Mouse (Mus musculus) lung, embryonic 15.5 days (tissue): Measurements from ENCODE around the gene Anapc7. TPM values are rescaled to one million over a fixed set of nuclear protein-coding genes. Genes with fewer than 3 reads are reported as not detected.
A peak's percentile ranks its signal among the peaks of the same experiment; 100 is the strongest.

ENCODE experiments used
- ATAC-seq: fragments of 200-750 bp; cut with Nextera tagmentation; 2 replicates; pipeline ENCODE4 v1.8.0; 2017; ENCODE audit warnings: moderate number of reproducible peaks, borderline replicate concordance; ENCODE audit not compliant: low FRiP score, low TSS enrichment; ENCODE audit errors: extremely low read depth
- H3K27ac ChIP-seq: fragments of 300-500 bp; sonication (generic); 2 replicates; pipeline ENCODE4 v1.5.1; 2015; ENCODE audit warnings: moderate library complexity, mild to moderate bottlenecking, inconsistent platforms
- H3K27me3 ChIP-seq: fragments of 300-500 bp; sonication (generic); 2 replicates; pipeline ENCODE4 v1.6.1; 2015; ENCODE audit warnings: inconsistent platforms
- H3K36me3 ChIP-seq: fragments of 300-500 bp; sonication (generic); 2 replicates; pipeline ENCODE4 v1.6.1; 2015; ENCODE audit warnings: inconsistent platforms
- H3K4me1 ChIP-seq: fragments of 300-500 bp; sonication (generic); 2 replicates; pipeline ENCODE4 v1.6.1; 2015; ENCODE audit warnings: inconsistent platforms
- H3K4me2 ChIP-seq: fragments of 300-500 bp; sonication (generic); 2 replicates; pipeline ENCODE4 v1.6.1; 2015; ENCODE audit warnings: inconsistent platforms, mild to moderate bottlenecking, moderate library complexity
- H3K4me3 ChIP-seq: fragments of 300-500 bp; sonication (generic); 2 replicates; pipeline ENCODE4 v1.5.1; 2015; ENCODE audit warnings: mild to moderate bottlenecking, inconsistent platforms
- H3K9ac ChIP-seq: fragments of 300-500 bp; sonication (generic); 2 replicates; pipeline ENCODE4 v1.6.1; 2015; ENCODE audit warnings: inconsistent platforms
- H3K9me3 ChIP-seq: fragments of 300-500 bp; sonication (generic); 2 replicates; pipeline ENCODE4 v1.6.1; 2016; ENCODE audit warnings: inconsistent platforms
- WGBS: fragments of 180-500 bp; shearing (Covaris S2); methylation state at CpG from one replicate; pipeline ENCODE4 v1.1.7; 2015; 5-methylcytosine and 5-hydroxymethylcytosine counted together
- polyA plus RNA-seq: library from polyadenylated mRNA; unstranded; fragments of >200 nt; fragmentation: Nextera tagmentation; extraction: Ambion mirVana; gene quantifications from 2 replicates; pipeline ENCODE4 v1.2.1, GENCODE M21; 2015

Anapc7 gene
- polyA plus RNA-seq, 1 experiment from 2014 or later = 46.2 TPM

GRCm38 (mm10) chr5:122392227-122393004 lies 29.1 kb upstream of the Anapc7 start:
- Histone ChIP-seq H3K9me3 (no peaks in the 10 kb centered on the region), H3K36me3 (peaks cover 6% of the 10 kb centered on the region; the same call in 1 of the 2 replicates), H3K4me1 (peaks cover 13% of the 10 kb centered on the region), H3K27me3 (no peaks in the 10 kb centered on the region), H3K4me2 (peak overlapping the region; percentile 75), H3K4me3 (peak overlapping the region; percentile 83), H3K9ac (peak overlapping the region; percentile 74), H3K27ac (peak overlapping the region; percentile 41; the same call in 1 of the 2 replicates)
- ATAC-seq = no peak
- WGBS = 11% methylated on average over 19 of the region's 19 CpGs

GRCm38 (mm10) chr5:122393887-122394286 lies 27.6 kb upstream of the Anapc7 start:
- 45% methylated on average over 2 of the region's 2 CpGs for WGBS
- Histone ChIP-seq H3K4me3 (no peak overlapping the region), H3K27me3 (no peaks in the 10 kb centered on the region), H3K9ac (no peak overlapping the region), H3K36me3 (peaks cover 10% of the 10 kb centered on the region; the same call in 1 of the 2 replicates), H3K4me2 (no peak overlapping the region), H3K27ac (no peak overlapping the region), H3K4me1 (peaks cover 13% of the 10 kb centered on the region), H3K9me3 (no peaks in the 10 kb centered on the region)
- no peak for ATAC-seq

GRCm38 (mm10) chr5:122396791-122397190 lies 24.7 kb upstream of the Anapc7 start:
- Histone ChIP-seq H3K4me2 (peak overlapping the region; percentile 22; the same call in 1 of the 2 replicates), H3K36me3 (peaks cover 17% of the 10 kb centered on the region; the same call in 1 of the 2 replicates), H3K27me3 (no peaks in the 10 kb centered on the region), H3K4me1 (peaks cover 23% of the 10 kb centered on the region), H3K9me3 (no peaks in the 10 kb centered on the region), H3K9ac (no peak overlapping the region), H3K27ac (peak overlapping the region; percentile 87), H3K4me3 (peak overlapping the region; percentile 17; the same call in 1 of the 2 replicates)
- peak; percentile 16; the same call in 1 of the 2 replicates for ATAC-seq
- WGBS = 78% methylated on average over 10 of the region's 10 CpGs

DNA sequence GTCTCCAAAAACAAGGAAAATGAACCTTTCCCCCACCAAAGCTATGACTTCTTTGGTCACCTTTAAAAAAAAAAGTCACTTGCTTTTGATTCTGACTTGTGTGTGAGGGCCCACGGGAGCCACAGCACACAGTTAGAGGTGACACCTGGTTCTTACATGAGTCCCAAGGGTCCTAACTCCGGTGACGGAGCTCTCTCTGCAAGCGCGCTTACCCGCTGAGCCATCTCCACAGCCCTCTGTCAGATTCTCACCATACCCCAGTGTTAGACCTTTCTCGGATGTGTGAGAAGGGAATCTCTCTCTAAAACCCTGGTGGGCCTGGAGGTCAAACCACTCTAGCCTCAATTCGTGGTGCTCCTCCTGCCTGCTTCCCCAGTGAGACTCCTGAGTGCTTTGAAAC lies 24.0 kb upstream of the Anapc7 start:
- H3K27ac ChIP-seq = peak overlapping the region; percentile 41
- ATAC-seq = no peak
- no peaks in the 10 kb centered on the region for H3K27me3 ChIP-seq
- H3K4me1 ChIP-seq = peaks cover 23% of the 10 kb centered on the region
- H3K9ac ChIP-seq = no peak overlapping the region
- H3K9me3 ChIP-seq = no peaks in the 10 kb centered on the region
- H3K4me3 ChIP-seq = no peak overlapping the region
- H3K36me3 ChIP-seq = peaks cover 24% of the 10 kb centered on the region
- H3K4me2 ChIP-seq = no peak overlapping the region
- 88% methylated on average over 8 of the region's 8 CpGs for WGBS

- WGBS = 85% methylated on average over 8 of the region's 8 CpGs
- Histone ChIP-seq H3K9me3 (no peaks in the 10 kb centered on the region), H3K27ac (no peak overlapping the region), H3K4me3 (no peak overlapping the region), H3K4me2 (no peak overlapping the region), H3K27me3 (no peaks in the 10 kb centered on the region), H3K9ac (no peak overlapping the region), H3K36me3 (peaks cover 47% of the 10 kb centered on the region), H3K4me1 (peaks cover 14% of the 10 kb centered on the region; the same call in 1 of the 2 replicates)
- ATAC-seq = no peak
Measured at GRCm38 (mm10) chr5:122399871-122400270, 21.6 kb upstream of the Anapc7 start.

DNA sequence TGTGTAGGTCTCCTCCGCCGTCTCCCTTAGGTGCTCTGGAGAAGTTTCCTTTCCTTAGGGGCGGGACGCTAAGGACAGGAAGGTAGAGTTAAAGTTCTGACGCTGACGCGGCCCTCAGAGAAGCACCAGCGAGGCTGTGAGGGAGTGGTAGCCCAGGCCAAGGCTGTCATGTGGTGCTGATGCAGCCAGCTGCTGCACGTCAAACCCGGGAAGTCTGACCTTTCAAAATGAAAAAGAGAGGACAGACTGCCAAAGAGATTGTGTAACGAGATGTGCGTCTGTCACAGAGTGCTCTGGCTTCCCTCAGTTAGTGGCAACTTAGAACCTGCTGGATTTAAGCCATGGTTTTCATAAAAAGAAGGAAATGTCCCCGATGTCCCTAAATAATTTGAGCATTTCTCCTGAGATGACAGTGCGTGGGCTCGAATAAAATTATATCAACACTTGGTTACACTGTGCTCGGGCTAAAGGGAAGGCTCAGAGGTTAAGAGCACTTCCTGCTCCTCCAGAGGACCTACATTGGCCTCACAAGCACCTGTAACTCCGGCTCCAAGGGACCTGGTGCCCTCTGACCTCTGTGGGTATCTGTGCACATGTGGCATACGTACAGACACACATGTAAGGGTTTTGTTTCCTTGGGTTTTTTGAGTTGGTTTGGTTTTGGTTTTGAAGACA lies 20.7 kb upstream of the Anapc7 start:
- Histone ChIP-seq H3K9ac (no peak overlapping the region), H3K4me1 (peaks cover 14% of the 10 kb centered on the region; the same call in 1 of the 2 replicates), H3K4me2 (no peak overlapping the region), H3K4me3 (no peak overlapping the region), H3K27me3 (no peaks in the 10 kb centered on the region), H3K27ac (no peak overlapping the region), H3K36me3 (peaks cover 56% of the 10 kb centered on the region), H3K9me3 (no peaks in the 10 kb centered on the region)
- WGBS = 54% methylated on average over 18 of the region's 18 CpGs
- peak; percentile 59; the same call in 1 of the 2 replicates for ATAC-seq

DNA sequence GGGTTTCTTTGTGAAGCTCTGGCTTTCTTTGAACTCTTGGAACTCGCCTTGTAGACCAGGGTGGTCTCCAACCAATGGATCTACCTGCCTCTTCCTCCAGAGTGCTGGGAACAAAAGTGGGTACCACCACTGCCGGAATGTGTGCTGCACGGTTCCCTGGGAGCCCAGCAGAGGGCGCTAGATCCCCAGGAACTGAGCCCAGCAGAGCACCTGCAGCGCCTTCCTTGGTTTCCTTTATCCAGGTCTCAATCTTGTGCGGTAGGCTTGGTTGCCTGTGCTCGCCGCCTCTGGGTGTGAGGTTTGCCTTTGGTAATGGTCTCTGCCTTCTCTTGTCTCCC lies 20.2 kb upstream of the Anapc7 start:
- H3K27me3 ChIP-seq = no peaks in the 10 kb centered on the region
- no peaks in the 10 kb centered on the region for H3K9me3 ChIP-seq
- H3K4me3 ChIP-seq = no peak overlapping the region
- 32% methylated on average over 8 of the region's 8 CpGs for WGBS
- H3K36me3 ChIP-seq = peaks cover 61% of the 10 kb centered on the region
- no peak overlapping the region for H3K27ac ChIP-seq
- H3K4me2 ChIP-seq = no peak overlapping the region
- ATAC-seq = no peak; the same call in 1 of the 2 replicates
- H3K9ac ChIP-seq = no peak overlapping the region
- H3K4me1 ChIP-seq = peaks cover 14% of the 10 kb centered on the region; the same call in 1 of the 2 replicates

GRCm38 (mm10) chr5:122402160-122402559 lies 19.3 kb upstream of the Anapc7 start:
- no peak overlapping the region for H3K4me3 ChIP-seq
- peaks cover 65% of the 10 kb centered on the region for H3K36me3 ChIP-seq
- WGBS = 79% methylated on average over 13 of the region's 13 CpGs
- no peak overlapping the region for H3K9ac ChIP-seq
- peaks cover 14% of the 10 kb centered on the region; the same call in 1 of the 2 replicates for H3K4me1 ChIP-seq
- H3K27me3 ChIP-seq = no peaks in the 10 kb centered on the region
- ATAC-seq = no peak
- no peak overlapping the region for H3K27ac ChIP-seq
- no peak overlapping the region for H3K4me2 ChIP-seq
- no peaks in the 10 kb centered on the region for H3K9me3 ChIP-seq

- peak; percentile 56; the same call in 1 of the 2 replicates for ATAC-seq
- no peak overlapping the region for H3K27ac ChIP-seq
- no peaks in the 10 kb centered on the region for H3K9me3 ChIP-seq
- WGBS = 73% methylated on average over 5 of the region's 5 CpGs
- peaks cover 68% of the 10 kb centered on the region for H3K36me3 ChIP-seq
- H3K9ac ChIP-seq = no peak overlapping the region
- peaks cover 14% of the 10 kb centered on the region; the same call in 1 of the 2 replicates for H3K4me1 ChIP-seq
- no peaks in the 10 kb centered on the region for H3K27me3 ChIP-seq
- no peak overlapping the region for H3K4me2 ChIP-seq
- H3K4me3 ChIP-seq = no peak overlapping the region
Measured at GRCm38 (mm10) chr5:122402772-122403171, 18.7 kb upstream of the Anapc7 start.

DNA sequence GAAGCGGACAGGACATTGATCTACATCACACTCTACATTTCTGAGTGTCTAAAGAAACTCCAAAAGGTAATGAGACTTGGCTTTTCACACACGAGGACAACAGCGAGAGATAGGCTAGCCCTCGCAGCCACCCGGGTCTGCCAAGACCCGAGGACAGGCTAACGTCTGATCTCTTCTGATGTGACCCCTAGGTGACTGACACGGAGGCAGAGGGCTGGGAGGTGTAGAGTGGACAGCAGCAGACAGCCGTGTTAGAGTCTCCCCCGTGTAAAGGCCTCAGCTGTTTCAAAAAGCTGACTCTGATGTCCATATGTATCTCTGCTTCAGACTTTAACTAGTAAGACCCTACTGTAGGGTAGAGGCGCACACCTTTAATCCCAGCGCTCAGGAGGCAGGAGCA lies 18.1 kb upstream of the Anapc7 start:
- no peak for ATAC-seq
- Histone ChIP-seq H3K36me3 (peaks cover 68% of the 10 kb centered on the region), H3K27me3 (no peaks in the 10 kb centered on the region), H3K9me3 (no peaks in the 10 kb centered on the region), H3K9ac (no peak overlapping the region), H3K4me3 (no peak overlapping the region), H3K4me1 (peaks cover 14% of the 10 kb centered on the region; the same call in 1 of the 2 replicates), H3K27ac (no peak overlapping the region), H3K4me2 (no peak overlapping the region)
- WGBS = 83% methylated on average over 12 of the region's 12 CpGs

GRCm38 (mm10) chr5:122405537-122405936 lies 16.0 kb upstream of the Anapc7 start:
- Histone ChIP-seq H3K4me1 (0 out of 2 replicates have a peak, but pooled peaks cover 10% of the 10 kb centered on the region), H3K9ac (no peak overlapping the region), H3K4me3 (no peak overlapping the region), H3K4me2 (no peak overlapping the region), H3K27ac (no peak overlapping the region), H3K9me3 (no peaks in the 10 kb centered on the region), H3K36me3 (peaks cover 64% of the 10 kb centered on the region), H3K27me3 (no peaks in the 10 kb centered on the region)
- ATAC-seq = no peak
- WGBS = 90% methylated on average over 10 of the region's 10 CpGs
